Mouse (Mus musculus) stomach, postnatal 0 days (tissue): ENCODE data around the gene Pakap.

Experiments used
- CTCF ChIP-seq: IDR thresholded peaks from 2 replicates; pipeline ENCODE4 v1.5.1; 2016; ENCODE audit warnings: antibody characterized with exemption, low read depth, mild to moderate bottlenecking, moderate library complexity
- EP300 ChIP-seq: optimal IDR thresholded peaks from 2 replicates; pipeline ENCODE3; 2016; ENCODE audit warnings: antibody characterized with exemption

GRCm38 (mm10) chr4:57633052-57633451, 65.1 kb downstream of the Pakap start:
- TF ChIP-seq CTCF (no peak), EP300 (no peak)
